Mouse (Mus musculus): Measurements from ENCODE around the gene Ablim1. TPM values are rescaled to one million over a fixed set of nuclear protein-coding genes. Genes with fewer than 3 reads are reported as not detected.
A peak's percentile ranks its signal among the peaks of the same experiment; 100 is the strongest.

The Ablim1 gene
- total and polyA plus RNA-seq, 2 experiments: 16.6 to 23.7 TPM

GRCm38 (mm10) chr19:57266374-57267085, 48.2 kb downstream of the Ablim1 start:
- TF ChIP-seq POLR2A (IDR thresholded peaks at IDR 0.05; ENCODE audit: extremely low read depth, insufficient read depth, low read length) (no peak), CTCF (IDR thresholded peaks at IDR 0.05; ENCODE audit: low read depth, low read length) (no peak)
- 44% methylated on average over 10 of the region's 10 CpGs for WGBS
- no peaks in the 10 kb centered on the region for H3K36me3 ChIP-seq (ENCODE audit: control insufficient read depth, insufficient read depth, low read length)
- H3K27me3 ChIP-seq (ENCODE audit: control insufficient read depth, insufficient read depth, low read length): no peaks in the 10 kb centered on the region
- no peak overlapping the region for H3K27ac ChIP-seq (replicated peaks; ENCODE audit: insufficient read depth, low read depth, low read length)
- DNase-seq (ENCODE audit: extremely low read depth, low read depth, low spot score): peak; percentile 88
- H3K79me2 ChIP-seq (ENCODE audit: control insufficient read depth, insufficient read depth, low read length): no peaks in the 10 kb centered on the region
- H3K4me1 ChIP-seq (ENCODE audit: control insufficient read depth, insufficient read depth, low read length): peaks cover 5% of the 10 kb centered on the region
- no peak overlapping the region for H3K9ac ChIP-seq (ENCODE audit: low read depth, low read length)
- H3K4me3 ChIP-seq (ENCODE audit: insufficient read depth, low read depth, low read length): no peak overlapping the region

- H3K4me1 ChIP-seq (ENCODE audit: control insufficient read depth, insufficient read depth, low read length): peaks cover 2% of the 10 kb centered on the region; the same call in 1 of the 2 replicates
- no peak for TF ChIP-seq CTCF (IDR thresholded peaks at IDR 0.05; ENCODE audit: low read depth, low read length)
- no peak for TF ChIP-seq POLR2A (IDR thresholded peaks at IDR 0.05; ENCODE audit: extremely low read depth, insufficient read depth, low read length)
- H3K27me3 ChIP-seq (ENCODE audit: control insufficient read depth, insufficient read depth, low read length): no peaks in the 10 kb centered on the region
- no peak for DNase-seq (ENCODE audit: extremely low read depth, low read depth, low spot score)
- H3K27ac ChIP-seq (replicated peaks; ENCODE audit: insufficient read depth, low read depth, low read length): no peak overlapping the region
- 68% methylated on average over 15 of the region's 15 CpGs for WGBS
- H3K4me3 ChIP-seq (ENCODE audit: insufficient read depth, low read depth, low read length): no peak overlapping the region
- no peaks in the 10 kb centered on the region for H3K36me3 ChIP-seq (ENCODE audit: control insufficient read depth, insufficient read depth, low read length)
- H3K79me2 ChIP-seq (ENCODE audit: control insufficient read depth, insufficient read depth, low read length): no peaks in the 10 kb centered on the region
- H3K9ac ChIP-seq (ENCODE audit: low read depth, low read length): no peak overlapping the region
Observed at GRCm38 (mm10) chr19:57264296-57264947, 50.3 kb downstream of the Ablim1 start.

- Histone ChIP-seq H3K79me2 (ENCODE audit: control insufficient read depth, insufficient read depth, low read length) (no peaks in the 10 kb centered on the region), H3K4me3 (ENCODE audit: insufficient read depth, low read depth, low read length) (no peak overlapping the region), H3K9ac (ENCODE audit: low read depth, low read length) (no peak overlapping the region), H3K27ac (replicated peaks; ENCODE audit: insufficient read depth, low read depth, low read length) (peak overlapping the region; percentile 0; the same call in 1 of the 2 replicates), H3K4me1 (ENCODE audit: control insufficient read depth, insufficient read depth, low read length) (peaks cover 2% of the 10 kb centered on the region; the same call in 1 of the 2 replicates), H3K27me3 (ENCODE audit: control insufficient read depth, insufficient read depth, low read length) (no peaks in the 10 kb centered on the region), H3K36me3 (ENCODE audit: control insufficient read depth, insufficient read depth, low read length) (no peaks in the 10 kb centered on the region)
- no peak for TF ChIP-seq CTCF (IDR thresholded peaks at IDR 0.05; ENCODE audit: low read depth, low read length)
- no peak for TF ChIP-seq POLR2A (IDR thresholded peaks at IDR 0.05; ENCODE audit: extremely low read depth, insufficient read depth, low read length)
- peak; percentile 74 for DNase-seq (ENCODE audit: extremely low read depth, low read depth, low spot score)
- WGBS: 19% methylated on average over 12 of the region's 12 CpGs
Observed at GRCm38 (mm10) chr19:57257801-57258200, 56.9 kb downstream of the Ablim1 start.

GRCm38 (mm10) chr19:57256666-57257065, 58.1 kb downstream of the Ablim1 start:
- 51% methylated on average over 9 of the region's 9 CpGs for WGBS
- peaks cover 3% of the 10 kb centered on the region for H3K4me1 ChIP-seq (ENCODE audit: control insufficient read depth, insufficient read depth, low read length)
- H3K79me2 ChIP-seq (ENCODE audit: control insufficient read depth, insufficient read depth, low read length): no peaks in the 10 kb centered on the region
- TF ChIP-seq POLR2A (IDR thresholded peaks at IDR 0.05; ENCODE audit: extremely low read depth, insufficient read depth, low read length) (no peak), CTCF (IDR thresholded peaks at IDR 0.05; ENCODE audit: low read depth, low read length) (no peak)
- no peaks in the 10 kb centered on the region for H3K27me3 ChIP-seq (ENCODE audit: control insufficient read depth, insufficient read depth, low read length)
- no peak overlapping the region for H3K4me3 ChIP-seq (ENCODE audit: insufficient read depth, low read depth, low read length)
- no peak overlapping the region for H3K9ac ChIP-seq (ENCODE audit: low read depth, low read length)
- no peak overlapping the region for H3K27ac ChIP-seq (replicated peaks; ENCODE audit: insufficient read depth, low read depth, low read length)
- DNase-seq (ENCODE audit: extremely low read depth, low read depth, low spot score): no peak
- H3K36me3 ChIP-seq (ENCODE audit: control insufficient read depth, insufficient read depth, low read length): no peaks in the 10 kb centered on the region

GRCm38 (mm10) chr19:57255157-57255556, 59.6 kb downstream of the Ablim1 start:
- DNase-seq (ENCODE audit: extremely low read depth, low read depth, low spot score): no peak
- no peak overlapping the region for H3K27ac ChIP-seq (replicated peaks; ENCODE audit: insufficient read depth, low read depth, low read length)
- no peaks in the 10 kb centered on the region for H3K79me2 ChIP-seq (ENCODE audit: control insufficient read depth, insufficient read depth, low read length)
- no peaks in the 10 kb centered on the region for H3K27me3 ChIP-seq (ENCODE audit: control insufficient read depth, insufficient read depth, low read length)
- H3K4me1 ChIP-seq (ENCODE audit: control insufficient read depth, insufficient read depth, low read length): peaks cover 3% of the 10 kb centered on the region
- TF ChIP-seq CTCF (IDR thresholded peaks at IDR 0.05; ENCODE audit: low read depth, low read length) (peak; percentile 47), POLR2A (IDR thresholded peaks at IDR 0.05; ENCODE audit: extremely low read depth, insufficient read depth, low read length) (no peak)
- no peak overlapping the region for H3K9ac ChIP-seq (ENCODE audit: low read depth, low read length)
- WGBS: 87% methylated on average over 8 of the region's 8 CpGs
- H3K36me3 ChIP-seq (ENCODE audit: control insufficient read depth, insufficient read depth, low read length): no peaks in the 10 kb centered on the region
- no peak overlapping the region for H3K4me3 ChIP-seq (ENCODE audit: insufficient read depth, low read depth, low read length)

Data from liver, adult 2 months (tissue).